Mouse (Mus musculus) brown adipose tissue, adult 24 weeks (tissue): Measurements from ENCODE around the gene Herc2. TPM values are rescaled to one million over a fixed set of nuclear protein-coding genes. Genes with fewer than 3 reads are reported as not detected.

Experiments used
- H3K27ac ChIP-seq: fragments of 200-500 bp; replicated peaks from 2 replicates; pipeline ENCODE4 v1.5.1; 2012; ENCODE audit warnings: low read depth, mild to moderate bottlenecking, low read length
- H3K4me1 ChIP-seq: fragments of 200-500 bp; 2 replicates; pipeline ENCODE4 v1.6.1; 2012; ENCODE audit warnings: low read length, mixed read lengths; ENCODE audit not compliant: control insufficient read depth, insufficient read depth, insufficient read length
- H3K4me3 ChIP-seq: fragments of 200-500 bp; 2 replicates; pipeline ENCODE4 v1.5.1; 2012; ENCODE audit warnings: low read depth, mild to moderate bottlenecking, low read length, moderate library complexity; ENCODE audit not compliant: insufficient read depth
- polyA plus RNA-seq: library from polyadenylated mRNA; stranded (reverse); fragments of >200 nt; gene quantifications from 2 replicates; pipeline ENCODE4 v1.2.4, GENCODE M21; 2012; ENCODE audit not compliant: missing spikeins, insufficient read depth, insufficient read length

Gene Herc2
- polyA plus RNA-seq, 1 experiment, result 13.0 TPM

GRCm38 (mm10) chr7:56203286-56203685 is 153.3 kb downstream of the Herc2 start:
- Histone ChIP-seq H3K27ac (no peak overlapping the region), H3K4me1 (no peaks in the 10 kb centered on the region), H3K4me3 (no peak overlapping the region)

- no peak overlapping the region for H3K27ac ChIP-seq
- H3K4me1 ChIP-seq, result no peaks in the 10 kb centered on the region
- no peak overlapping the region for H3K4me3 ChIP-seq
Observed at GRCm38 (mm10) chr7:56204877-56205276, 154.9 kb downstream of the Herc2 start.

- H3K4me1 ChIP-seq, result no peaks in the 10 kb centered on the region
- H3K27ac ChIP-seq, result no peak overlapping the region
- H3K4me3 ChIP-seq, result no peak overlapping the region
Observed at GRCm38 (mm10) chr7:56220811-56221210, 170.8 kb downstream of the Herc2 start.

- H3K4me3 ChIP-seq, result no peak overlapping the region
Observed at GRCm38 (mm10) chr7:56235794-56236423, 185.9 kb downstream of the Herc2 start.

GRCm38 (mm10) chr7:56236617-56237016 is 186.6 kb downstream of the Herc2 start:
- Histone ChIP-seq H3K4me3 (no peak overlapping the region), H3K4me1 (no peaks in the 10 kb centered on the region), H3K27ac (no peak overlapping the region)

More at GRCm38 (mm10) chr7:56235794-56236423, 185.9 kb downstream of the Herc2 start:
- Histone ChIP-seq H3K27ac (no peak overlapping the region), H3K4me1 (no peaks in the 10 kb centered on the region)

- Histone ChIP-seq H3K4me3 (no peak within 1 kb of the TSS), H3K4me1 (no peaks in the 10 kb centered on the region), H3K27ac (no peak within 1 kb of the TSS)
Observed at GRCm38 (mm10) chr7:56239543-56239942, 189.5 kb downstream of the Herc2 start, which contains the start of gene Oca2. Oca2 (plus strand) TSS chr7:56239760.

- Histone ChIP-seq H3K4me1 (no peaks in the 10 kb centered on the region), H3K4me3 (no peak overlapping the region), H3K27ac (no peak overlapping the region)
Observed at GRCm38 (mm10) chr7:56254568-56254967, 204.6 kb downstream of the Herc2 start.

- no peak overlapping the region for H3K27ac ChIP-seq
- no peak overlapping the region for H3K4me3 ChIP-seq
- no peaks in the 10 kb centered on the region for H3K4me1 ChIP-seq
Observed at GRCm38 (mm10) chr7:56257875-56258441, 208.0 kb downstream of the Herc2 start.

GRCm38 (mm10) chr7:56277506-56277905 is 227.5 kb downstream of the Herc2 start:
- Histone ChIP-seq H3K4me3 (no peak overlapping the region), H3K4me1 (no peaks in the 10 kb centered on the region), H3K27ac (no peak overlapping the region)

Other genes starting within 250 kb of the Herc2 start
- 22.5 and 28.6 TPM in 2 replicates for gene Cyfip1, start 208.5 kb upstream of the Herc2 start, polyA plus RNA-seq
- gene Nipa2, start 87.7 kb upstream of the Herc2 start, polyA plus RNA-seq, result 19.3 and 20.0 TPM in 2 replicates
- 3.6 and 5.5 TPM in 2 replicates for gene Nipa1, start 30.2 kb upstream of the Herc2 start, polyA plus RNA-seq
- not detected in 2 replicates for gene Oca2, start 189.6 kb downstream of the Herc2 start, polyA plus RNA-seq